Mouse (Mus musculus): ENCODE measurements at regions not wholly inside any gene's neighbourhood (a gene's known extent, or its start where the extent isn't known, plus 50 kb on each side); places are given as distances from the start of the nearest gene placed in this dataset.
"Not testable (repeated sequence)": the region's sequence is repeated elsewhere in the genome, so short reads cannot be mapped to it uniquely, and the experiment has no call there.

DNA sequence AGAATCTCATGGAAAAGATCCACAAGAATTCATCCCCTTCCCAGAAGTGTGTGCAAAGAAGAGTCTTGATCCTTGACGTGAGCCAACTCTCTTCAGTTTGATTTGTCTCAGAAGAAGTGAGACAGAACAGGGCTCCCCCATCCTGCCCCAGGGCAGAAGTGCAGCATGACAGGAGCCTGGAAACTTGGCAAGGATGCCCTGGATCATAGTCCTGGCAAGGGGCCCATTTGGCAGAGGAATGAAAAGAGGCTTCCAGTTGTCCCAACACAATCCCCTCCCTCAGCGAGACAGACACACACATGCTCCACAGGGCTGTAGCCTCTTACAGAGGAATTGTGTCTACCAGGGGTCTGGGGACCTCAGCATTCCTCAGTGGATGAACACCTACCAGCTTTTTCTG is 102.7 kb downstream of the Ptpn20 start:
- peak; percentile 59 to 73 for DNase-seq (ENCODE audit: low spot score in 2 of 2)

DNA sequence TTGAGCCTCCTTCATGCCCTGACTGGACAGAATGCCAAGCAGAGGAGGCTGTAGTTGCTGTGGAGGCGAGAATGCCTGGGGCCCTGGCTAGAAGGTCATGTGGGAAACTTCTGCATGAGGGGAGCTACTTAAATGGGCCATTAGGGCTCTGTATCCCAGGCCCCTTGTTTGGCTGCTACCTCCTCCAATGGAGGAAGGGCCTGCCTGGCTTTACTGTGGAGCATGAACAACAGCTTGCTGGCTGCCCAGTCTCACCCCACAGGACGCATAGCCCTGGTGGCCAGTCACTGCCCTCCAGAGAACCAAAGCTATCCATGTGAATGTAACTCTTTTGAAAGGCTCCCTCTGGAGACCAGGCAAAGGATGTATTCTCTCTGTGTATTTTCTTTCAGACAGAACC is 105.2 kb downstream of the Ptpn20 start:
- no peak for DNase-seq (ENCODE audit: low spot score in 2 of 2)

DNA sequence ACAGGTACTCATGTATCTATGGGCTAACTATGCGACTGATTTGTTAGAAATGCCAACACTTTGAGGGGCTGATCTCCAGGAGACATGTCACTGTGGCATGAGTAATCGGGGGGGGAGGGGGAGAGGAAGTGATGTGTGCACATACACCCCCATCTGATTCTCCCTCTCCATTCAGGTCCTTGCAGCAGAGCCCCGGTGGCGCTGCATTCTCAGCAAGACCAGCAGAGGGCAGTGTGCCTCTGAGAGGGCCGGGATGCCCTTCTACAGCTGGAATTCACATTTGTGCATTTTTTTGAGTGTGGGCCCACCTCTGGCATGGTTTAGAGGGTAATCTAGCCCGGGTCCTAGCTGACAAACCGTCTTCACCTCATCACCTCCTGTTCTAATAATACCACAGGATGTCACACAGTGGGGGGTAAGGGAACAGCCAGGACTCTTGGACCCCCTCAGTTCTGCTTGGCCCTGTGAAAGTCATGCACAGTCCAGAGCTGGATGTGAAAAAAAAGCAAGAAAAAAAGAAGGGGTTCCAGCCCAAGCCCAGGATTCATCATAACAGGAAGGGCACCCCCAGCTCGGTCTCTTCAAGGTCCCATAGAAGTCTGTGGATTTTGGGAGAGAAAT is 106.5 kb downstream of the Ptpn20 start:
- peak; percentile 56 to 67 for DNase-seq (ENCODE audit: low spot score in 2 of 2)

DNA sequence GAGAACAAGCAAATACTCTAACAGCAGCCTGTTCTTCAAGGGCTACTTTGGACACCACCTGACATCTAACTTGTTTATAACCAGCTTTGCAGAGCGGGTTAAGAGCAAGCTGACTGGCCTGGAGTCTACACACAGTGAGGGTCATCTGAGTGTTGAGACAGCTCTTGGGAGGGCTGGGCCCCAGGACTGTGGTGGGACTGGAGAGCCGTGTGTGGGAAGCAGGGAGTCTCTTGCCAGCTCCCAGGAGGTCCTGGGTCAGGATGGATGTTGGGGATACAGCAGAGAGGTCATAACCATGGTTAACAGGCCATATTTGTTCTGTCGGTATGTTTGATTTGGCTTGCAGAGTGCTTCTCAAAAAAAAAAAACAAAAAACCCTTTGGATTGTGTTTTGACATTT is 107.8 kb downstream of the Ptpn20 start:
- DNase-seq (ENCODE audit: low spot score in 2 of 2) = peak; percentile 22 to 41

DNA sequence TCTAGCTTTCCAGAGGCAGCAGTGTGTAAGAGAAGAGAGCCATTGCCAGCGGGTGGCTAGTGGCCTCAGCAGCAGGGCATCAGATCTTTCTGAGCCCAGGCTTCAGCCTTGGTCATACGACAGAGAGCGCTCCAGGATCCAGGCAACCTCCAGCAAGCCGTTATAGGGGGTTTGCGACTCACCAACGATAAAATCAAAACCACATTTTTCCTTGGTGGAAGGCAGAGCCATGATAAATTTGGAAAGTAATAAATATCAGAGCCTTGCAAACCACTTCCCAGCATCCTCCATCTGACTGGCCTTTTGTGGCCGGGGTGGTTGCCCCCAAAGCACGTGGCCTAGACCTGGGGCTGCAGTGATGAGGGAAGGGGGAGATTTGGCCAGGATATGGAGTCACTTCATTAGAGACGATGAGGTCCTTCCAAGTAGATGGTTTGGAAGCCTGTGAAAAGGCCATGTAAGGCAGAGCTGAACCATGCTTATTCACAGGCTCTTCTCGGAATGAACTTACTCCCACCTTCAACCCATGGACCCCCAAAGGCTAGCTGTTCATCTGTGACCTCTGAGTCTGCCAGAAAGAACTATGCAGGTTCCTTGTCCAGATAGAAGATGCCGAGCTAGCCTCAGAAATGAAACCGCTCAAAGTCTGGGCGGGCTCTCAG is 110.9 kb downstream of the Ptpn20 start:
- DNase-seq (ENCODE audit: low spot score in 2 of 2) = no peak

DNA sequence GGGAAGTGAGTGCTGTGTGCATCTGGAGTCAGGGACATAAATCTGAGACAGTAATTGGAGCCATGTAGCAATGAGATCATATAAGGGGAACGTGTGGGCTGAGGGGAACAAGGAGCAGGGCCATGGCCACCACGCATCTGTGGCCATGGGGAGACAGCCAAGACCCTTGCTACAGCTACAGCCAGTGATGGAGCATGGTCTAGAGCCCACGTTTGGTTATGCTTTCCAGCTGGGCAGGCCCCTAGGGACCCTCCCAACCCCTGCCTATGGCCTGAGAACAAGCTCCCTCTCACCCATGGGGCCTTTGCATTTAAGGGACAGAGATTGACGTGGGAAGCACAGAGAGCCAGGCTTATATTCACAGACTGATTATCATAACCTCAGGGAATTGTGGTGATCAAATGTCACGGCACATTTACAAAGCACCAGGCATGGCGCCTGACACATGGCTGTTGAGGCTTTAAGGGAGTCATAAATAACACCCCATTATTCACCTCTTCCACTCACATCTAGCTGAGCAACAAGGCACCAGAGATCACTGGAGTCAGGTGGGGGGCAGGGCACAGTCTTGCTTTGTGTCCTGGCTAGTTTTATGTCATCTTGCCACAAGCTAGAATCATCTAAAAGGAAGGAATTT is 118.8 kb downstream of the Ptpn20 start:
- DNase-seq (ENCODE audit: low spot score in 2 of 2) = no peak

DNA sequence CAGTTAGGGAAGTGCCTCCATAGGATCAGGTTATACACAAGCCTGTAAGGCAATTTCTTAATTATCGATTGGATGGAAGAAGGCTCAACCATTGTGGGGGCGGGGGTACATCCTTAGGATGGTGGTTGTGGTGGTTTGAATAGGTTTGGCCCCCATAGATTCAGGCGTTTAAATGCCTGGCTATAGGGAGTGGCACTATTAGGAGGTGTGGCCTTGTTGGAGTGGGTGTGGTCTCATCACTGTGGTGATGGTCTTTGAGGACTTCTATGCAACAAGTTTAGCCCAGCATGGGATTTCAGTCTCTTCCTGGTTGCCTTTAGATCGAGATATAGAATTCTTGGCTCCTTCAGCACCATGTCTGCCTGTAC is 119.3 kb downstream of the Ptpn20 start:
- DNase-seq (ENCODE audit: low spot score in 2 of 2) = no peak

DNA sequence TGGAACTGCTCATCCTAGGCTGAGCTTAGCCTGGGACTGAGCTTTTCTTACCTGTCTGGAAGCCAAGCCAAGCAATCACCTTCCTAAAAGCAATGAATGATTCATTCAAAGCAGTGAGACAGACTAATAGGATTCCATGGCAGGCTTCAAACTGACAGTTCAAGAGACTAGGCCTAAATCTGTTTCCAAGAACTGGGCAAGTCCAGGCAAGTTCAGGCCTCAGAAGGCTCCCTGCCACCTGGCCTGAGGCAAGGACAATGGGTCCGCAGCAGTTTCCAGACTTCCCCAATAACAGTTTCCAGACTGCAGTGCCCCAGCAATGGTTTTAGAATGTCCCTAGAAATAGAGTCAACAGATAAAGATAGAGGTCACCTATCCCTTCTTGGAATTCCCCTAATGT is 123.5 kb downstream of the Ptpn20 start:
- DNase-seq (ENCODE audit: low spot score in 2 of 2) = no peak

DNA sequence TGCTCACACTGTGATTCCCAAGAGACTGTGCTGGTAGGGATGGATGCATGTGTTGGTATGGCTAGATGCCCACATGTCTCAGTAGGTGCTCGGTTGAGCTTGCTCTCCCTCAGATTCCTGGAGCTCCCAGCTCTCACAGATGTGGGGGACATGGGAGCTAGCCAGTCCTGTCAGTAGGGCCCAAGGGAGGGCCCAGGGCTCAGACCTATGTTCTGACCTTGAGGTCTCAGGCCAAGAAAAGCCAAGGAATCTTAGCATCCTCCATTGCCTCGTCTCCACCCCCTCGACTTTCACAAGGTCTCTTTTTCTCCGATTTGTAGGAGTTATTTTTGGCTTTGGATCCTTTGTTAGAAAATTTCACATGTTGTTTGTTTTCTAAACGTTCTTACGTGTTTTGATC is 130.6 kb downstream of the Ptpn20 start:
- DNase-seq (ENCODE audit: low spot score in 2 of 2) = peak in 1 of 2 experiments; percentile 42

DNA sequence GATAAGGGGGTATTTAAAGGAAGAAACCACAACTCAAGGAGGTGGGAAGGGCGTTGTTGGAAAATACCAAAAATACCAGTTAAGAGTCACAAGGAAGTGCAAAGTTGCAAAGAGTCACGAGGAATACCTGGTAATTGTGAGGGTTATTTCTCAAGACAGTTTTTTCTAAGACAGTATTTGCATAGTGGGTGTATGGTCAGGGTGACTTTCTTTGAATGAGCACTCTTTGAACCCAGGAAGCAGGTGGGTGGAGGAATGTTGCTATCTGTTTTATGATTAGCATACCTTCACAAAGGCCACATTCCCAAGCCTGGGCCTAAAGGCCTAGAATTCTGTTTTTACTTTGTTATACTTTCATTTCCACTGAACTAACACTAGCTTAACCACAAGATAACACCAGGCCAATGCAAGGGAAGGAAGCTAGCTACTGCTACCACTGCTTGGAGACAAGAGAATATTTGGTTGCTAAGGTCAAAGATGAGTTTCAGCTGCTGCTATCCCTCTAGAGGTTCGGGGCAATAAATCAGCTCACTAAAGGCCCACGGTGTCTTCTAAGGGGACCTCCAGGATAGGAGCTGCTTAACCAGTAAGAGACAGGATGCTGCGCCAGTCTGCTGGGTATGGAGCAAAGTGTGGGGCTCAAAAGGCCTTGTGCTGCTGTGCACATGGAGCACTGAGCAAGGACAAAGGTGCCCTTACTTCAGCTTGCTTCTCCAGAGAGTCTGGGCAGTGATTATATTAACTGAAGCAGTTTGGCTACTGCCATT is 133.6 kb downstream of the Ptpn20 start:
- not testable (repeated sequence) for DNase-seq (ENCODE audit: low spot score in 2 of 2)

DNA sequence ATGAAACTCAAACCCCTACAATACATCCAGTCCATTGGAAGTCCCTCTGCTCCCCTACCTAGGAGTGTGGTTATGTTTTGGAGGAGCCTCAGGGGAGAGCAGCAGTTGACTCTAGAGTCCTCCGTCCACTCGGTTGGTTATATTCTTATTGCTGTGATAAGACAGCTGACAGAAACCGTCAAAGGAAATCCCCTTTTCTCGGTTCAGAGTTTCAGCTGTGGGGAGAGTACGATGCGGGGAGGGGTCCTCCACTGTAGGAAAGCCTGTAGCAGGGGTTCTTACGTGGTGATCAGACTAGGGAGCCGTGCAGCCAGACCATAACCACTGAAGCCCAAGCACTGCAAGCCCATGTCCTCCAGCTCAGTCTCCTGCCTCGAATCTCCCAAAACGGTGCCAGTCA is 137.5 kb downstream of the Ptpn20 start:
- DNase-seq (ENCODE audit: low spot score in 2 of 2) = no peak

DNA sequence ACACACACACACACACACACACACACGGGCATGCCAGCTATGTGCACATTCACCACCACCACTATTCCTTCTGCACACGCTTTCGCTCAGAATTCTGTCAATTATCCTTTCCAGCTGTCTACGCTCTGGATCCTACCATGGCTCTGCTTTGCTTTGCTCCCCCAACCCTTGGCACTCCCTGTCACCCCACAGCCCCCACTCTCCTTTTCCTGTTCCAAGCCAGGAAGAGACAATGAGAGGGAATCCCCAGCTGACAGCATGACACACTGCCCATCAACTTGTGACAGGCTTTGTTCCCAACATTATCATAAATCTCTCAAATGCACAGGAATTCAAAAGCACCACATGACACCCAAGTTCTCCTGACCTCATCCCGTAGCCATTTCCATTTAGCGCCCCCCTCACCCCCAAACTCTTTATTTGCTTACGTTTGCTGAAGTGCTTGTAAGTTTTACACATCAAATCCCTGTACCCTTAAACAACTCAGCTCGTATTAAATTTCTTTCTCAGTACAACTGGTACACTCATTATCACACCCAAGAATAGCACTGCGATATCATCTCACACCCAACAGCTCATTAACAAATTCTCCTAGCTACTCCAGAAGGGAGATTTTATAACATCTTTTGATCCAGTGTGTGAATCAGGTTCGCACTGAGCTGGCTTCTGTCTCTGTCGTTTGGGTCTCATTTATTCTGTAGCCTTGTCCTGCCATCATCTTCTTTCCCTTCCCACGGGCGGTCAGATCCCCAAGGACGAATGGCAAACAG is 140.3 kb downstream of the Ptpn20 start:
- no peak for DNase-seq (ENCODE audit: low spot score in 2 of 2)

DNA sequence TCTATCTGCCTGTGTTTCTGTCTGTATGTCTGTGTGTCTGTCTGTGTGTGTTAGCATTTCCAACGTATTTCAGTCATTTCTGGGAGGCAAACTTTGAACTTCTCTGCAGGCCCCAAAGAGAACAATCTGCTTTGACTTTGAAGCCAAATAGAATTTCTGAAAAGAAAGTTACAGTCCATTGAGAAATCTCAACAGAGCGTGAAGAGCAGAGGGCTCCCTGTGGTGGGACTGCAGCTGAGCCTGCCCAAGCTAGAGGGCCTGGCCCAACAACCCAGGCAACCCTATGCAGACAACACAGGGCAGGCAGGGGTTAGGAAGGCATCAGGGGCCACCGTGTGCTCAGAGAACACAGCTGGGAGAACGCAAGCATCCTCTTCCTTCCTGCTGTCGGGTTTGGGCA is 143.7 kb downstream of the Ptpn20 start:
- DNase-seq (ENCODE audit: low spot score in 2 of 2) = no peak

DNA sequence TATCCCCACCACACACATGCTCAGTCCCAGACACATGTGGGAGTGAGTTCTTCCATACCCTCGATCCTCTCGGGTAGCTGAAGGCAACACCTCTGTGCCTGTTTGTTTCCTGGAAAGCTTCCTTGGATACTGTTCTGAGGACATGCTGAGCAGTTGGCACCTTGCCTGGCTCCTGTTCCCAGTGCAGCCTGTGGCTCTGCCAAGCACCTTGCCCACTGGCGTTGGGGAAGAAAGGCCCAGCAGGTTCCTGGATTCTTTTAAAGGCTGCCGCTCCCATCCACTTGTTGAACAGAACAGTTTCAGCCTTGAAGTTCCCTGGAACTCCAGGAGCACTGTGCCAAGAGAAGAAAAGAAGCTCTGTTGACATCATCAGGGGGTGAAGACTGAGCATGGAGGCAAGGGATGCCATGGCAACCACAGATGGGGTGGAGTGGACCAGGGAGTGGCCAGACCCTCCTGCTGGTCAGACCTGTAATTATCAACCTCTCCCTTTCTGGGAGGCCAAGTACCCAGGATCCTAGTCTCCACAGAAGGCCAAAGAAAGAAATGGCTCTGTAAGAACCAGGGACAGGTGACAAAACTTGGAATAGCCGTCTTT is 145.5 kb downstream of the Ptpn20 start:
- peak in 1 of 2 experiments; percentile 23 for DNase-seq (ENCODE audit: low spot score in 2 of 2)

DNA sequence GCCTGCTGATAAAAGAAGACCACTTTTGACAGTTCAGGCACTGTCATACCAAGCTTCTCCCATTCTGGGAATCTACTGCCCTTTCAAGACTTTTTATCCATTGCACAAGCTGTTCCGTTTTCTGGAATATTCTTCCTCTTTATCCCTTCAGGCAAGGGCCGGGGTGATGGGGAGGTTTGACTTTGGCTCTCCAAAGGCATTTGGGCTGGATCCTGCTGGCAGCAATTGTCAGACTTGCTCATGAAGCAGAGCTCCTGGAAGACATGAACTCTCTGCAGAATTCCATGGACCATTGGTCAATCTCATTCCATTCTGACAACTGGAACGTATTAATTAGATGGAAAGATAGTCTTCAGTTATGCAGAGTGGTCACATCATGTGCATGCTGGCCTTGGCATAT is 146.6 kb downstream of the Ptpn20 start:
- DNase-seq (ENCODE audit: low spot score in 2 of 2) = peak; percentile 52 to 63

DNA sequence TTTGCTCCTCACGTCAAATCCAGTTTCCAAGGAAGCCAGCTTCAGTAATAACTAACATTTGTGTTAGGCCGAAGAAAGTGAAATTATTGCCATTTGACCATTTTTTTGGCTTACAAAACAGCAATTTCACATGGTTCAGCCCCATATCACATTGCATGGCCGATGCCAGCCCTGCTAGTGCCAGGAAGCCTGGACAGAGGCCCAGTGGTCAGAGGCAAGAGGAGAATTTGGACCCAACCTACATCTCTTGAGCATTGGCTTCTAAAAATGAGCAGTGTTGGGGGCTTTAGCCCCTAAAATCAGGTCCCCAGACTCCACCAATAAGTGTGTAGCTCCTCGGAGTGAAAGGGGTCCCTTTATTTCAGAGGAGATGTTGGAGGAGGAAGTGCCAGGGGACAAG is 157.2 kb downstream of the Ptpn20 start:
- DNase-seq (ENCODE audit: low spot score in 2 of 2) = peak in 1 of 2 experiments; percentile 12

DNA sequence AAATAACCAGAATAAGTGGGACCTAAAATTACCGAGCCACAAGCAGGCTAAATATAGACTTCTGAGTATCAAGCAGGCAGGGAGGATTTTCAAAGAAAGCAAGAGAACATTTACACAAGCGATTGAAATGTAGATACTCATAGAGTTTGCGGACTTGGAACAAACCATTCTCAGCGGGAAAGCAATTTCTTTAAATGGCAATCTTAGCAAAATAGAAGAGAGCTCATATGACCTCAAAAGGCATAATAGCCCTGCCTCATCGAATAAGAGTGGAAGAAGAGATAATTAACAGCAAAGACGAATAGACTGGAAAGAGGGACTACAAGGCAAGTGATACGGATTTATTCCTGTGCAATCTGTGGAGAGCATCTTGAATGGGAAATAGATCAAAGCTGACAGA is 163.7 kb upstream of the Gdf10 start:
- DNase-seq (ENCODE audit: low spot score in 2 of 2) = no peak

DNA sequence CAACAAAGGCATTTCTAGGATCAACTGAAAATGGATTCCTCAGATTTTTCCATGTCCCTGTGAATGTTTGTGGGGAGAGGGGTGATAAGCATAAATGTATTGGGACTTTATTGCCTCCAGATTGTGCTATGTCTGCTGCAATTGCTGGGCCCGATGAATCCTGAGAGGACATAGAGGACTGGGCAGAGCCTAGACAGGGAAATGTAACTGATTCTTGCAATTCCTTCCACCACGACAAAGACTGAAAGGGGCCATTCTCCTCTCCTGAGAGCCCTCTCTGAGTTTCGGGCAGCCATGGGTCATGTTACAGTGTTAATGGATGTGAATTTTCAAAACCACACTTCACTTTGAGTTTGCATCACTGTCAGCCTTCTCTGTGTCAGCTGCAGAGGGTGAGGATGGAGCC is 159.7 kb upstream of the Gdf10 start:
- no peak for DNase-seq (ENCODE audit: low spot score in 2 of 2)

DNA sequence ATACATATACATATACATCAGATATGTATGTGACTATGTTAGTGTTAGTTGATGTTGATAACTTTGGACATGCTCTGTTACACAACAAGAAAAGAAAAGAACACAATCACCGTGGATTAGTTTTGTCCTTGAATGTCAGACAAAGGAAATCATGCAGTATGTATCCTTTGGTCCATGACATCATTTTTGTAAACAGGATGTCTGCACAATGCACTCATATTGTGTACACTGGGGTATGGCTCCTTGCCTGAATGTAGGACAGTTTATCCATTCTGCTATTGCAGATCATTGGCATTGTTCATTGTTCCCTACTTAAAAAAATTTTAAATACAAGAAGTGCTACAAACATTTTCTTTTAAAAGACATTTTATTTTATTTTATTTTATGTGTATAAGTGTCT is 157.6 kb upstream of the Gdf10 start:
- no peak for DNase-seq (ENCODE audit: low spot score in 2 of 2)

DNA sequence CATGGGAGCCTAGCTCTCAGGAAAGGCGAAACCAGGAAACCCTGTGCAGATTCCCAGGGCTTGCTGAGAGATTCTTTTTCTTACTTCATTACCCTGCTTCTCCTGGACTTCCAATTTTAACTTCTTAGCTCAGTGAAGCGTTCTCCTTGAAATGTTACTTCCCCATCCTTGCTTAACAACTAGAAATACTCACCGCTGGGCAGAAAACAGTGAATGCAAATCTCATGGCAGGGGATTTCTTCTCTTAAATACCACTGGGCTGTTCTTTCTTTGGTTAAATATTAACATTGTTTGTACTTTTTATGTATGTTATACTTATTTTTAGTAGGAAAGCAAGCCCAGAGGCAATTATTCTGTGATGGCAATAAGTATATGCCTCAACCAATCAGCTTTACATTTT is 151.0 kb upstream of the Gdf10 start:
- DNase-seq (ENCODE audit: low spot score in 2 of 2) = no peak

DNA sequence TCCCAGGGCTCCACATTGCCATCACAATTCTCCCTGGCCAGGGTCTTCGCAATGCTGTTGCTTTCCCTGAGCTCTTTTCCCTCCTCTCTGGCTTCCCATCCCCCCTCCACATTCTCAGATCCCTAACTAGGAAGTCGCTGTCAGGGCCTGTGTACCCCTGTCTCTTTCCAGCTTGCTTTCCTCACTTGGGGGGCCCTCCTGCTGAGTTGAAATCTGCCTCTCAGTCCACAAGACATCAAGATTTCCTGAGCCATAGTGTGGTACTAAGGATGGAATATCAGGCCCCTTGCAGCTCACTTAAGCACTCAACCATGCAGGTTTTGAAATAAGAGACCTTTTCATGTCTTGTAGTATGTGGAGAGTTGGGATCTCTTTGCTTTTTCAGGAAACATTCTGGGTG is 133.8 kb upstream of the Gdf10 start:
- no peak for DNase-seq (ENCODE audit: low spot score in 2 of 2)

DNA sequence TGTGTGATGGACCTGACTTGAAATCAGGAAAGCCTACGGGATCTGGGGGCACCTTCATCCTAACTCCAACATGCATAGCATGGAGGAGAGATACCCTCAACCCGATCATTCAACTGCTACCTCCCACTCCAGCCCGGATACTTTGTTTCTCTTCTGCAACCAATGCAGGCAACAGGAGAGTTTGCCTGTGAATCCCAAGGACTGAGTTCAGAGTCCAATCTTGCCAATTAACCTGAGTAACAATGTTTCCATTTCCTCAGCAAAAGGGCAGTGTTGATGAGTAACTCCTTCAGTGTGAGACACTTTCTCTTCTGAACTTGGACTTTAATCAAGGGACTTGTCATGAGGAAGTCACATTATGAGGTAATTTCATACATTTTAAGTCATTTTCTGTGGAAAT is 129.1 kb upstream of the Gdf10 start:
- DNase-seq (ENCODE audit: low spot score in 2 of 2) = no peak

Data from heart, adult 9 months (tissue).